Mouse (Mus musculus) right cerebral cortex, postnatal 14 days (tissue): ENCODE measurements around the gene Trappc2l.
"Not testable (repeated sequence)": the region's sequence is repeated elsewhere in the genome, so short reads cannot be mapped to it uniquely, and the experiment has no call there.

Experiments
- DNase-seq: peaks from one replicate; pipeline ENCODE4 v3.0.0; 2022

Gene Trappc2l

DNA sequence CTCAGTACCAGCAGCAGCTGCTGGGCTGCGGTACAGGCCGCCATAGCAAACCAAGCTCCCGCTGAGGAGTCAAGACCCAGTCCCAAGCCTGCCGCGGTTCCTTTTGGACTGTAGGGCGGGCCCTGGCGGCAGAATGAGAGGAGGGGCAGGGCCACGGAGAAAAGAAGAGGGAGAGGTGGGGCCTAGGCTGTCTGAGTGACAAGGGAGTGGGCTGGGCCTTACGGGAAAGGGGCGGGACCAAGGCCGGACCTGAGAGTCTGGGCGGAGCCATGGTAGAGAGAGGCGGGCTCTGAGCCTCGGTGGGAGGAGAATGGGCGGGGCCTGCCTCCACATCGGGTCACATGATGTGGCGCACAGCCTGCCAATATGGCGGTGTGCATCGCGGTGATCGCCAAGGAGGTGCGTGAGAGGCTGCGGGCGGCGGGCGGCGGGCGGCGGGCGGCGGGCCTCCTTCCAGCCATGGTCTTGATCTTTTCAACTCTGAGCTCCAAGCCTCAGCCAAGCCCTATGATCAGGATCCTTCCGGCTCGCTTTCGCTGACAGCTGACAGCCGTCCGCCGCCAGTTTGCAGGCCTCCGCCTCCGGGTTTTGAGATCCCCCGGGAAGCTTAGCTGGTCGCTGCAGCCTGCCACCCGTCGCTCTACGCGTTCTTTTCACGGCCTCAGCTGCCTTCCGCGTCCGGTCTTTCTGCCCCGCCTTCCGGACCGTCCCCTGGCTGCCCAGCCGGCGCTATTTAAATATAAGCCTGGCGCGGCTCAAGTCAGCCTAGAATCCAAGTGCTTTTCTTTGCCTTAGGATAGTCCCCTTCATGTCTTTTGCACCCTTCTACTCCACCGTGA, at the start of gene Trappc2l, which contains the start of gene Galns:
Gene Trappc2l (plus strand): TSS at position 346 of the 839 bp plus-strand sequence.
Gene Galns (minus strand): TSS at position 169 of the 839 bp plus-strand sequence.
- peak; percentile 93 for DNase-seq

GRCm38 (mm10) chr8:122564363-122565352, 46.8 kb upstream of the Trappc2l start:
- DNase-seq = no peak

- DNase-seq = no peak
These were observed 44.7 kb upstream of the Trappc2l start for GRCm38 (mm10) chr8:122566766-122567165.

- peak; percentile 95 for DNase-seq
These were observed 43.9 kb upstream of the Trappc2l start, which contains the start of gene Cdt1 for GRCm38 (mm10) chr8:122567361-122568108. Gene Cdt1, plus strand, starts transcription at chr8:122568015.

DNA sequence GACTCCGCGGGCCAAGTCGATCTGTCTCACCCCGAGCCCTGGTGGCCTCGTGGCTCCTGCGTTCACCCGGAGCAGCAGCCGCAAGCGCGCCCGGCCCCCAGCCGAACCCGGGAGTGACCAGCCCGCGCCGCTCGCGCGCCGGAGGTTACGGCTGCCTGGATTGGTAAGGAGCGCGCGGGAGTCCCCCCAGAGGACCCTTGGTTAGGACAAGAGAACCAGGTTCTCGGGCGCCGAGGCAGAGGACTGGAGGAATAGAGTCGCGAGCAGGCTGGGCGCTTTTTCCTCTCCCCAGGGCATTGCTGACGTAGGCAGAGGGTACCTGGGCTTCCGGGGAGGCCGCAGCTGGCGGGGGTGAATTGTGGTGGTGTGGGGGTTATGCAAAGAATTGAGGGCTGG, 43.3 kb upstream of the Trappc2l start:
- DNase-seq = no peak

GRCm38 (mm10) chr8:122568881-122569309, 42.5 kb upstream of the Trappc2l start:
- DNase-seq = no peak

GRCm38 (mm10) chr8:122569329-122569728, 42.1 kb upstream of the Trappc2l start:
- no peak for DNase-seq

GRCm38 (mm10) chr8:122569996-122570395, 41.4 kb upstream of the Trappc2l start:
- DNase-seq = no peak

DNA sequence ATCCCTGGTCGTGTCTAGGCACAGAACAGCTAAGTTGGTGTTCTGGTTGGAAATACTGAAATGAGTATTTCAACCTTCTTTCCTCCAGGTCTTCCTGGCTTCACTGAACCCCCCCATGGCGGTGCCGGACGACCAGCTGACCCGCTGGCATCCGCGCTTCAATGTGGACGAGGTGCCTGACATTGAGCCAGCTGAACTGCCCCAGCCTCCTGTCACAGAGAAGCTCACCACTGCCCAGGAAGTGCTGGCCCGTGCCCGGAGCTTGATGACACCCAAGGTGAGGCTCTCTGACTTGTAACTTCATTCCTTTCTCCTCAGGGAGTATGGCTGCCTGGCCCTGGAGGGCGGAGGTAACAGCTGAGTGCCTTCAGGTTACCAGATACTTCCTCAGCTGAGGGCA, 40.3 kb upstream of the Trappc2l start:
- no peak for DNase-seq

DNA sequence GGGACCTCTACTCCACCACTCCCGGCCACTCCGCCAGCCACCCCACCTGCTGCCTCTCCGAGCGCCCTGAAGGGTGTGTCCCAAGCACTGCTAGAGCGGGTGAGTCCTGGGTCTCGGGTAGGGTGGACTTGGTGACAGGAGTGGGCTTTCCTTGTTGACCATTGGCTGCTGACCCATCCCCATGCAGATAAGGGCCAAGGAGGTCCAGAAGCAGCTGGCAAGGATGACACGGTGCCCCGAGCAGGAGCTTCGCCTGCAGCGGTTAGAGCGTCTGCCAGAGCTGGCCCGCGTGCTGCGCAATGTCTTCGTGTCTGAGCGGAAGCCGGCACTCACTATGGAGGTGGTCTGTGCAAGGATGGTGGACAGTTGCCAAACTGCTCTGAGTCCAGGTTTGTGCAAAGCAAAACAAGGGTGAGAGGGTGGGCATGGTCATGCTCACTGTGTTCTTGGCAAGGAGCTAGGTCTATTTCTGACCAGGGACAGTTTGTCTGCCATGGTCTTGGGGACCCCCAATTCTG, 39.6 kb upstream of the Trappc2l start:
- DNase-seq = no peak

GRCm38 (mm10) chr8:122572751-122573150, 38.7 kb upstream of the Trappc2l start:
- DNase-seq = no peak

DNA sequence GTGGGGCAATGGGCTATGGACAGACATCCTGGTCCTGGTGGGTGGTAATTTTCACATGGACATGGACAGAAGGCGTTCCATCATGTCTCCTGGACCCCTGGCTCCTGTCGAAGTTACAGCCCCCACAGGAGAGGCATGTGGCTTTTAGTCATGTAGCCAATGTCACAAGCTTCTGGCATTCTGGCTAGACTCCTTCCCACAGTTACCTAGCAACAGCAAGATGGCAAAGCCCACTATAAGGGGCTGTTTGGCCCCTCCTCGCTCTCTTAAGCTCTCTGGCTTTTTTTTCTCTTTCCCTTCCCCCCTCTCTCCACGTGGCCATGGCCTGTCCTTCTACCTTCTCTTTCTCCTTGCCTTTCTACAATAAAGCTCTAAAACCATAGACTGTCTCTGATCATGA, 38.3 kb upstream of the Trappc2l start:
- DNase-seq = not testable (repeated sequence)

DNA sequence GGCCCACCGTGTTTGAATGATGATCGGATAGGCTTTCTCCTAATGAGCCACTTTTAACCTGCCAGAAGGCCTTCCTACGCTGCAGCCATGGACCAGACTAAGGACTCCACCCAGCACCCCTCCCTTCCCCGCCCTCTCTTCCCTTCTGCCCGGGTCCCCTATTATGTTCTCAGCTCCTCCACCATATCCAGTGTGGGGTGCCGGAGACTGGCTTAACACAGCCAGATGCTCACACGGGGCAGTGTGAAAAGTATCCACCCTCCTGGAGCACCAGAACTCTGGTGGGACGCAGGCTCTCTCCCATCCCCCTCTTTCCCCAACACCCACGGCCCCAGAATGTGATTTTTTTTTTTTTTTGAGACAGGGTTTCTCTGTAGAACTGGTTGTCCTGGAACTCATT, 37.9 kb upstream of the Trappc2l start:
- no peak for DNase-seq

DNA sequence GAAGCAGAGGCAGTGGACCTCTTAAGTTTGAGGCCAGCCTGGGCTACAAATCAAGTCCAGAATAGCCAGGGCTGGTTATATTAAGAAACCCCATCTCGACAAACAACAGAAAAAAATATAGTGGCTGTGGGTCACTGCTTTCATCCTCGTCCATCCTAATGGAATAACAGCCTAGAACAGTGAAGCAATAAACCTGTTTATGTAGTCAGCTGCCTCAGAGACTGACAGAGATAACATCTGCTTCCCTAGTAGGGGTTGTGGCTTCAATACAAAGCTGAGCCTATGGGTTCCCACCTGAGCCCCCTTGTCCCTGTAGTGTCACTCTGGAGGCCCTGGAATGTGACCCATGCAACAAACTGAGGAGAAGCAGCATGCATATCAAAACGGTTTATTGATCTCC, 37.2 kb upstream of the Trappc2l start:
- DNase-seq = no peak

DNA sequence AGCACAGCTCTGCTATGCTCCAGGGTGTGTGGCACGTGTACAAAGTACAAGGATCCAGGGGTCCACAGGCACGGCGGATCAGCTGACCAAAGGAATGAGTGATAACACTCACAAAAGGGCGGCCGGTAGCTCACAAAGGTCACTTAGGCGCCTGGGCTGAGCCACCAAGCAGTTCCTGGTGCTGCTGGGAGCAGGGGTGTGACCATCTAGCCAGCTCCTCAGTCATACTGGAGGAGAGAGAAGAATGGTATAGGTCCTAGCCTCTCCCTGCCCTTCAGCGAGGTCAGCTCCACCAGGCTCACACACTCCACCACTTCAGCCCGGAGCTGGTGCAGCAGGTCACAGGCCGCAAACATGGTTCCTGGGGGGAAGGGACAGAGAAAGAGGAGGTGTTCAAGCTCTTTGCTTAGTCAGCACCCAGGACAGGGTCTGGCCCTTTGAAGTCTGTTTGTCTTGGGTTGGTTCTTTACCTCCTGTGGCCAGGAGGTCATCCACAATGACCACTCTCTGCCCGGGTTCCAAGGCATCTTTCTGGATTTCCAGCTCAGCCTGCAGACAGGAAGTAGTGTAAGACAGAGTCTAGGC, 36.7 kb upstream of the Trappc2l start:
- DNase-seq = no peak

- no peak for DNase-seq
These were observed 36.2 kb upstream of the Trappc2l start for GRCm38 (mm10) chr8:122575286-122575685.

- DNase-seq = no peak
These were observed 35.4 kb upstream of the Trappc2l start for GRCm38 (mm10) chr8:122575735-122576647.

DNA sequence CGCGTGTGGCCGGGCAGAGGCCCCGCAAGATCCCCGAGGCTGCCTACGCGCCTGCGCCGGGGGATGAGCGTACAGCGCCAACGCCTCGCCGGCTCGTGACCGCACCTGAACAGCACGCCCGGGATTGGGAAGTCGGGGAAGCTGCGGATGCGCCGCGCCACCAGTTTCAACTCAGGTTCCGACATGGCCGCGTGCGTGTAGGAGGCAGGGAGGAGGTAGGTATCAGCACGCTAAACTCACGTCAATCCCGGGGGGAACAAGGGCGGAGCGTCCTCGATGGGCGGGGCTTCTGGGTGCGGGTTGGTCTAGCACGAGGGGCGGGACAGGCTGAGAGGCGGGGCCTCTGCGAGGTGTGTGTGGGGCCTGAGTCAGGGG, 34.8 kb upstream of the Trappc2l start, which contains the start of gene Aprt:
Gene Aprt (minus strand): TSS at position 262 of the 375 bp plus-strand sequence.
- DNase-seq = peak; percentile 91

- DNase-seq = no peak
These were observed 34.3 kb upstream of the Trappc2l start for GRCm38 (mm10) chr8:122577116-122577515.

DNA sequence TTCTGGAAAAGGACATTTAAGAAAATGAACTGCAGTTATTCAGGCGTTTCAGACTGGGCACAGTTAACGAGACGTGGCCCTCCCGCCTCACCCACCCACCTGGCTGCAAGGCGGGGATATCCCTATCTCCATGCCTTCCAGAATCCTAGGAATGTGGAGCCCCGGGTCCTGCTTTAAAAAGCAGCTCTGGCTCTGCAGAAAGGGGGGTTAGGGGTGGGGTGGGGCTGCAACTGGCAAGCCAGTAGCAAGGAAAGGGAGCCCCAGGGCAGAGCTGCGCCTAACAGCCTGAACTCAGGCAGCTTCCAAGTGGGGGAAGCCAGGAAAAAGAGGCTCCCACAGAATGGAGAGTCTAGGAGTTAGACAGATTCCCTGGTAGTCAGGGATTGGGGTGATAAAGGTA, 32.2 kb upstream of the Trappc2l start:
- DNase-seq = no peak

GRCm38 (mm10) chr8:122580926-122581325, 30.5 kb upstream of the Trappc2l start:
- DNase-seq = no peak
